Mouse (Mus musculus) left cerebral cortex, adult 9 months (tissue): ENCODE data around the gene Gm11032.
"Not testable (repeated sequence)": the region's sequence is repeated elsewhere in the genome, so short reads cannot be mapped to it uniquely, and the experiment has no call there.

Source experiments
- DNase-seq, 2 experiments: peaks; one replicate each; pipeline ENCODE4 v3.0.0; 2022; ENCODE audit warnings: low spot score in 2 of 2

Gene Gm11032

DNA sequence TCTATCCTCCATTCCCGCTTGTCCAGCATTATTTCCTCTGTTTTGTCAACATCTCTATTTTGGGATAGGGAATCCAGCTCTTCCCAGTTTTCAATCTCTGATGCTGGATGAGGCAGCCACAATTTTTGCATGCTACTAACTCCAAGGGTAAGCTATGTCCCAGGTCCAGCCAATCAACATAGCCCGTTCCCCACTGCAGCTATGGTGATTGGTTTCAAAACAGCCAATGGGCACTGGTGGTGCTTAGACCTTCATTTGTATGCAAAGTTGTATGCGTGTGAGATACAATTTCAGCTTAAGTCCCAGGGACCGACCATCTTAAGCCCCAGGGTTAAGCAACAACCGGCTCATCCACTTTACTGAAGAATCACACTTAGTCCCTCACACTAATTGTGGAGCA, 3.1 kb downstream of the Gm11032 start:
- no peak for DNase-seq

DNA sequence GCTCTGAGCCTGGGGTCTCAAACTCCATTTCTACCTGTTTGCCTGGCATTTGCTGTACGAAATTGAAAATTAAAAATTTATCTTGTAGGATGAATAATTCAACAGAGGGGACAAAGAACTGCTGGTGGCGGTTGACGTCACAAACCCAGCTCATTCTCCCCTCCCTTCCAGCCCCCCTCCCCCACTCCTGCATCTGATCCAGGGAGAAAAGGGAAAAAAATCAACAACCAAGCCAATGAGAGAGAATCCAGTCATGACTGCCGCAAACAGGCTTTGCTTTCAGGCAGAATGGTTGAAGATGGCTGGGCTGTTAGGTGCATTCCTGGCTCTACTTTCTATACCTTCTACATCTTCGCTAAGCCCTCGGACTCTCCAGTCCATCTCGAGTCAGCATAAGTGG, 6.1 kb downstream of the Gm11032 start:
- DNase-seq: no peak

DNA sequence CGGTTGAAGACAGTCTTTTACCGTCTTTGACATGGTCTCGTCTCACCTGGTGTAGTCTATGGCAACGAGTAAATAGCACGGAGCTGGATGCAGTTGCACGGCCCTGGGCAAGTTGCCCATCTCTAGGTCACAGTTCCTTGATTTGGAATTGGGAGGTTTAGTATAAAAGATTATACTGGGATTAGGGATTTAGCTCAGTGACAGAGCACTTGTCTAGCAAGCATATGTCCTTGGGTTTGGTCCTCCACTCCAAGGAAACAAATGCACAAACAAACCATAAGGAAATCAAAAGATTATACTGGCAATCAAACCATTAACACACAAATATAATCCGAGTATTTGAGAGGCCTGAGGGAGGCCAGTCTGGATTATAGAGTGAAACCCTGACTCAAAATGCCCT, 7.8 kb downstream of the Gm11032 start:
- DNase-seq: no peak

DNA sequence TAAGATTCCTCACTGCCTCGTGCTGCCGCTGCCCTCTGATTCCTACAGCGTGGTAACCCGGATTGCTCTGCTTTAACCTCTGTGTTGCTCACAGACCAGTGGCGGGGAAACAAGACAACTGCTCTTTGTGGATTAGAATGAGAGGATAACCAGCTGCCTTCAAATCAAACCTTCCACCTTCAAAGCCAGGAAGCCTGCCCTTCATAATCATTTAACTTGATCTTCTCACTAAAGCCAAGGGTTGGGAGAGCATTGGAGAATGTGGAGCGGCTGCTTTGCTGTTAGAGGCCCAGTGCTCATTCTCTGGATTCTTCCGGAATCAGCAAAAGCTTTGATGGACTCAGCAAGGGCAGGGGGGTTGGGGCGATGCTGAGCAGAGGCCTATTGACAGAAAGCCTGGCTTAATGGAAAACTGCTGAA, 10.0 kb downstream of the Gm11032 start:
- DNase-seq: no peak

DNA sequence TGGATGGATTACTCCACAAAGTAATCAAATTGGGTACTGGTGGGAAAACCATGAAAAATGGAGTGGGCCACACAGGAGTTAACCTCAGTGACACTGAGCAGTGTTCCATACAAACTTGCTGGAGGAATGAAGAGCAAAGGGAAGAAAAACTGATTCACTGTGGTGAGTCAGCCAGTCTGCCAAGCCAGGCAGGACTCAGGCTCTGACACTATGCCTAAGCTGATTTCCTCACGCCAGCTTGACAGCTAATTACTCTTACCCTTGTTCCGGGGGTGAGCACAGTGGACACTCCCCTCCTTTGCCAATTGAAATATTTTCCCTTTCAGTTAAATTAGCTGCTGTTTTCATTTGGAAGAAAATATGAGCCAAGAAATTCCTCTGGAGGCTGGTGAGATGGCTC, 13.6 kb downstream of the Gm11032 start:
- no peak for DNase-seq

DNA sequence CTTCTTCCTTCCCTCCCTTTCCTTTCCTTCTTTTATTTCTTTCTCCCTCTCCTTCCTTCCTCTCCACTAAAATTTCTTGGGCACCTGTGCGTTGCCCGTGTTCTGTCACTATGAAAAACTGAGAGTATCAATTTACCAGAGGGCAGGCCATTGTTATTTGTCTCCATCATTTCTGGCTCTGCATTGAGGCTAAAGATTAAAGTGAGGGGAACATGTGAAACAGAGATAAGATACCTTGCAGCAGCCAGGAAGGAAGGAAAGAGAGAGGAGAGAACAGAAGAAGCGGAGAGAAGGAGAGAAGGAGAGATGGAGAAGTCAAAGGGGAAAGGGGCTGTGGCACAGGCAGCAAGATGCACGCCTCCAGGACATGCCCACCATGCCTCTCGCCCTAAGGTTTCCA, 14.5 kb downstream of the Gm11032 start:
- DNase-seq: no peak

DNA sequence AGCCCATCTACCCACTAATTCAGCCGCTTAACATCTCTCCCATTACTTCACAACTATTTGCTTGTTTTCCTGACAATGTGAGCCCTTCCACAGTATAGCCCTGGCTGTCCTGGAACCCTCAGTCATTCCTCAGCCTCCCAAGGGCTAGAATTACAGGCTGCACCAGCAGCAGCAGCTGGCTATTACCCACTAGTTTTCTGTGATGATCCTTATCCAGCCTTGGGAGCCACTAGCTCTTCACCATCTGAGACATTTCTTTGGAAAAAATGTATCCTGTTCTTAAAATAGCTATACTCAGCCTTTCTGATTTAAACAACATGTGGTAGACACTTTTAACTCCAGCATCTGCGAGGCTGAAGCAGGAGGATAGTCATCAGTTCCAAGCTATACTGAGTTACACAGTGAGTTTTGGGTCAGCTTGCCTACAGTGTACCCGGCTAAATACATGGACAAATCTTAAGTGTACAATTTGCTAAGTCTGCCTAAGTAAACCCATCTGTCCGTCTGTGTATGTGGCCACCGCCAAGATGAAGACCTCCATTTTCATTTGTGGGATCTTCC, 17.0 kb downstream of the Gm11032 start:
- peak in 1 of 2 experiments; percentile 8 for DNase-seq

DNA sequence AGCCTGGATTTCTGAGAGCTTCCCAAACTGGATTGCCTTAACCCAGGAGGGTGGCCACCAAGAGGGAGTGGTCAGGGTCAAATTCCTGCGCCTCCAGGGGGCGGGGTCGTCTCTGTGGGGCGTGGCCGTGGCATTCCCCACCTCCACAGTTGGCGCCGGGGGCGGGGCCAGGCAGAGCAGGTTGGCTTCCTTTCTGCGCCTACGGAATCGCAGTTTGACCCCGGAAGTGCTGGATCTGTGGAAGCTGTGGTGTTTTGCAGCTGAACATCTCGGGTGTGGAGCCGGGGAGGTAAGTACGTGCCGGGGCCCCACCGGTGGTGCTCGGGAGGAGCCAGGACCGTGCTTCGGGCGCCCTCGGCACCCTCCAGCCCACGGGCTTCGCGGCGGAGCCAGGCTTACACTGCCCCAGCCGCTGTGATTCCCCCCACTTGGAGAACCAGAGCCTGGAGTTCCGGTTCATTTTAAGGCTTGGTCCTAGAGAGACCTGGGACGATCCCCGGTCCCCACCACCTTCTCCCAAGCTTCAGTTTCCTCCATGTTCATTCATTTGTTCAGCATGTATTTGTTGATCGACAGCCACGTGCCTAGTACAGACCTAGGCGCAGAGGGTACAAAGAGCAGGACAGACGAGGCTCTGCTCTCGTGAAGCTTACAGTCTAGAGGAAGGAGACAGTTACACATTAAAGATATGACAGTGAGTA, 17.8 kb downstream of the Gm11032 start, which contains the start of gene Ascc2:
TSS of gene Ascc2 (plus strand) at position 214 of the 701 bp plus-strand sequence.
- peak; percentile 64 to 89 for DNase-seq

DNA sequence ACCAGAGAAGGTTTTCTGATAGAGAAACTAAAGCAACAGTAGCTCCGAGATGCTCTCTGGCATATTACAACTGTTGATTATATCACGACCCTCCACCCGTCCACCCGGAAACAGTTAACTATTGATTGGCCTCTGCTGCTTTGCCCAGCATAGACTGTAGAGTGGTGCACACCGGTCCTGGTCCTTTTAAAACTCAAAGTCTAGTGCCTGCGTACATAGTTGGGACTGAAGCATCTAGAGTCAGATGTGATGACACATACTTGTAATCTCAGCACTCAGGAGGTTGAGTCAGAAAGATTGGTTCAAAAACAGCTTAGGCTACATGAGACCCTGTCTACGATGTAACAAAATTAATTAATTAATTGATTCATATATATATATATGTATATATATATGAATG, 18.4 kb downstream of the Gm11032 start:
- DNase-seq: no peak

DNA sequence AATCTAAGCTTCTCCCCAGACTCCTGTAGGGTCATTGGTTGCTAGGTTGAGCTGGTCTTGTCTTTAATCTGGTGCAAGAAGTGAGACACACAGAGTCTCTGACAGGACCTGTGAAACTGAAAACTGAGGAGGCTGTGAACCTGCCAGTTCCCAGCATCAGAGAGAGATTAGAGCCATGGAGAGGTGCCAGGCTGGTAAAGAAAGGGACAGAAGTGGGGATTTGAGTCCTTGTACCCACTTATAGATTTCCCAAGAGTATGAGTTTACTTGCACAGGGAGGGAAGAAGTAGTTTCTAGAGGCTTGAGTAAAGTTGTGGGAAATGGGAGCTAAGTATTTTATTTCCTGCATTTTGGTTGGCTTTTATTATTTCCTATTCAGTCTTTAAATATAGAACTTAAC, 21.3 kb downstream of the Gm11032 start:
- no peak for DNase-seq

DNA sequence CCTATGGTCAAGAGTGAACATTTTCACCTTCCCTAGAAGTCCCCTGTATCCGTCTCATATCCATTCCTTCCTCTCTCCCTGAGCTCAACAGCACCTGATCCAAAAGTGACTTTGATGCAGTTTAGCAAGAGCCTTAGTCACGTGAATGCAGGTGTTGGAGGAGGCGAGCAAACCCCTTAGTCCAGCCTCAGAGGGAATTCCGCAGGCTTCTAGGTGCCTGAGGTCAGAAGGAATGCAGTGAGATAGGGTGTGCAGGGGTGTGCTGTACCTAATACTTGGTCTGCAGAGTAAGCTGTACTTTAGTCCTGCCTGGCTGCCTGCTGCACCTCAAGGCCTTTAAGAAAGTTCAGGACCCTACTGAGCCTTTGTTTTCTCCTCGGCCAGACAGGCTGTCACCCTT, 23.9 kb downstream of the Gm11032 start:
- DNase-seq: no peak

DNA sequence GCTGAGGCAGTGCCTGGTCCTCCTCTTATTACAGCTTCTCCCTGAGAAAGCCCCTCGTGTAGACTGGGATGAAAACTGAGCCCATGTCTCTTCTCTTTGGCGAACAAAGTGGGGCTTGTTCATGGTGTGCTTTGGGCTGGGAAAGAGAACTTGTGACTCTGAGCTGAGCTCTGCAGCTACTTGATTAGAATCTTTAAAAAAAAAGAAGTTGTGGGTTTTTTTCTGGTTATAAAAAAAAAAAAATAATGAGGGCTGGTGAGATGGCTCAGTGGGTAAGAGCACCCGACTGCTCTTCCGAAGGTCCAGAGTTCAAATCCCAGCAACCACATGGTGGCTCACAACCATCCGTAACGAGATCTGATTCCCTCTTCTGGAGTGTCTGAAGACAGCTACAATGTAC, 25.3 kb downstream of the Gm11032 start:
- not testable (repeated sequence) for DNase-seq

DNA sequence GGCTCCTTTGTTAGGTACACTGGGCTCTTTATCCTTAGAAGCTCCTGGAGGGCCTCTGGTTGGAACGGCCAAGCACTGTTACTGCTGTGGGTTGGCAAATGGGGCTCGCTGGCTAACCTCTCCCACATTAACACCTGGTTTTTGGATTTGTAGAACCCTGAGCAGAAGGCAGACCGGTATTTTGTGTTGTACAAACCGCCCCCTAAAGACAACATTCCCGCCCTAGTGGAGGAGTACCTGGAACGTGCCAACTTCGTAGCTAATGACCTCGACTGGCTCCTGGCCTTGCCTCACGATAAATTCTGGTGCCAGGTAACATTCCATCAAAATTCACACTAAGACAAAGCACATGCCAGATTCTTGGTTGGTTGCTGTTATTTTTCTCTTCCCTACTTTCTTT, 26.5 kb downstream of the Gm11032 start:
- no peak for DNase-seq

DNA sequence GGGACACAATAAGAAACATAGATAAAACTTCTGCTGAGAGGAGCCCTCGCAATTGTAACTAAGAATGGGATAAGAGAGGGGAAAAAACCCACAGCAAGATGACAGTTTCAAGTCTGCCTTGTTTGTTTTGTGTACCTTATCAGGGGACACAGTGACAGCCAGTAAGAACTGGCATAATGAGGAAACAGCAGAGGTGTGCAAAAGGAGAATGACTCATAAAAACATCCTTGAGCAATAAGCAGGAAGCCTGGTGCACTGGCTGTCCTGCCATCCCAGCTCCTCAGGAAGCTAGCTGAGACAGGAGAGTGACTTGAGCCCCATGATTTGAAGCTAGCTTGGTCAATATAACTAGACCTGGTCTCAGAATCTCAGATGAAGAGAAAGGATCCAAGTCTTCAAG, 40.0 kb downstream of the Gm11032 start:
- DNase-seq: no peak

DNA sequence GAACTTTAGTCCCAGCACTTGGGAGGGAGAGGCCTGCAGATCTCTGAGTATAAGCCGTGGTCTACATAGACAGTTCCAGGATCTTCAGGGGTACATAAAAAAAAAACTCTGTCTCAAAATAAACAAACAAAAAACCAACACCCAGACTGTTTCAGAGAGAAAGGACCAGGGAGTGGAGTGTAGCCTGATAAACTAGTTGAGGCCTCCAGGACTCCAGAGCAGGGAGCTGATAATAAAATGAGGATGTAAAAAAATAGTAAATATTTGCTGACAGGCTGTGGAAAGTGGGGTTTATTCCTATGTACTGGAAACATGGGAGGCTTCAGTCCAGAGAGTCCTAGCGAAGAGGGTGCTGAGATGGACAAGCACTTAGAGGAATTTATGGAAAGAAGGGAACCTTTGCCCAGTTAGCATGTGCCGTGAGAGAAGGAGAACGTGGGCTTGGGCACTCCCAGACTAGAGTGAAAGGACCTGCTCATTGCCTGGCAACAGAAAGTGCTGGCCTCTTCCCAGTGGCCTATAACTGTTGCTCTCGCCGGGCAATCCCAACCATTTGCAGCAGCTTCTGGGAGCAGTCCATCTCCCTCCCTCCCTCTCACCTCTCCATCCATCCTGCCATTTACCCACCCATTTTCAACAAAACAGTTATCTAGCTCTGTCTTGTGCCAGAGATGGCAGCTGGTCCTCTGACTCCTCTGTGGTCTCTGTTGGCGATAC, 40.6 kb downstream of the Gm11032 start:
- DNase-seq: no peak

DNA sequence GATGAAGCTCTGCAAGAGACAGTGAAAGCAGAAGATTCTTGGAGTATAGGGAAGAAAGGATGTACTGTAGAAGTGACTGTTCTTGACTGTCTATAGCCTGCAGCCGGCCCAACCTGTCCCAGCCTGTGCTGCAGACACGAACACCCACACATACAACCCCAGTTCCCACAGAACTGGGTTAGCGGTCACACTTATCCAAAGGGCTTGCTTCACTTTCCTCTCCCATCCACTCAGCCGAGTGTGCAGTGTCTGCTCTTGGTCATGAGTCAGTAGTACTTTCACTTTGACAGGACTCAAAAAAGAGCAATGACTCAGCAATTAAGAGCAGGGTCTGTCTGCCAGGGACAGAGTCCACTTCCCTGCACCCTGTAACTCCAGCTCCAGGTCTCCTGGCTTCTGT, 41.5 kb downstream of the Gm11032 start:
- DNase-seq: no peak

DNA sequence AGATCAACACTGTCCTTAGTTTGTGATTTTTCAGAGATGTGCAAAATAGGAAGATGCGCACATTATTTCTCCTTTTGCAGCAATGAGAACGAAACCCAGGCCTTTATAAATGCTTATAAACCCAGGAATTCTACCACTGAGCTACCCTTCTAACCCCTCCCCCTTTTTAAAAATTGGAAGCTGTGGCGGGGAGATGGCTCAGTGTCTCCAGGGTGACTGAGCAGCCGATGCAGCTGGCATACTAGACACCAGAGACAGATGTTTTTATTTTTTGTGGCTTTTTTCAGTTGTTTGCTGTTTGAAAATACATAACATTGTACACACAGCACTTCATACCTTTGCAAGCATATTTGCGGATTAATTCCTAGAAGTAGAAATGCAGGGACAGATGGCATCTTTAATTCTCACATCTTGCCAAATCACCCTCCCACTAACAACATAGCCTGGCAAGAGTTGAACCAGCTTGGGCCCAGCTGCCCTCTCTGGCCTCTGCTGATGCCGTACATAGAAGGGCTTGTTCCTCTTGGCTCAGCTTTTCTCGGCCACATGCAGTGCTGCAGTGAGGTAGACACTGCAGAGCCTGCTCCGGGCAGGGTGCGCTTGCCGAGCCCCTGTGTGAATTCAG, 42.1 kb downstream of the Gm11032 start:
- no peak for DNase-seq

DNA sequence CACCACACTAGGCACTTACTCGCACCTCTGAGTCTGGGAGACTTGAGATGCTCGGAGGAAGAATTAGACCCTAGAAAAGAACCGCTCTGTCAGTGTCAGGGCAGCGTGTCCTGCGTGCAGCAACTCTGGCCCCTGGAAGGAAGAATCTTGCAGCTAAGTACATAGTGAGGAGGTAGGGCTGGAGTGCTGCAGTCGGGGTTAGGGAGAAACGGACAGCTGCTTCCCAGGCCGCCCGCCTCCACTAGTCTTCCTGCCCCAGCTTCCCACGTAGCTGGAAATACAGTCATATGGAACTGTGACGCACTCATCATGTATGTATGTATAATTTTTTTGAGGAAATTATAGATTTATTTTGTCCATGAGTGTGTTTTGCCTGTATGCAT, 42.6 kb downstream of the Gm11032 start:
- DNase-seq: no peak
